Comparison of ENCODE assay signal across 18 mouse cellular contexts in the genomic region with DNA sequence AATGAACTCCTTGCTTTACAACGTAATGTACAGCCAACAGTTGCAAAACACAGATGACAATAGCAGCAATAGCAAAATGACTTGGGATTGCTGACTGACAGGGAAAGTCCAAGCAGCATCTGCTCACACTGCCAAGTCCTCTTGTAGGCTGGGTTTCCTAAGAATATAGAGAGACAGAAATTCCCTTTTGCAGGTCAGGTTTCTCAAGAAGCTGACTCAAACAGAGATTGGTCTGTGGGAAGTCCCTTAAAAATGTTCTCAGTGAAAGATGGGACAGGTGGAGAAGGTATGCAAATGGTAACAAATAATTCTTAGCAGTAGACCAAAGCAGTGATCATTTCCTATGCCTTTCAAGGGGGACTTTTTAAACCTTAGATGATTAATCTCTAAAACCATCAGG.
"Had no signal": no experiment of that assay in that cellular context is flagged by ENCODE, and none has a peak within 500 bp of the region (broad histone marks: within the 10 kb centered on the region; RNA-seq: fewer than 3 reads in every experiment).

No protein-coding gene starts in this region.

- H3K27me3 ChIP-seq: liver, embryonic 15.5 days; lung, embryonic 15.5 days; megakaryocyte, embryonic 14.5 days; midbrain, embryonic 13.5 days; midbrain, embryonic 15.5 days; neural tube, embryonic 12.5 days had no signal

- H3K4me3 ChIP-seq: liver, embryonic 15.5 days; lung, embryonic 15.5 days; megakaryocyte, embryonic 14.5 days; midbrain, embryonic 13.5 days; midbrain, embryonic 15.5 days; neural tube, embryonic 12.5 days had no signal

- DNase-seq: liver, postnatal 0 days; lung, adult 2 months; lung, postnatal 14 days; lung, postnatal 36 days; retina, postnatal 1 day; right cerebral cortex, adult 18-20 months; right cerebral cortex, postnatal 25 days; right cerebral cortex, postnatal 4 days; spleen, adult 18-20 months; thymus, adult 18-20 months; thymus, postnatal 25 days; thymus, postnatal 4 days had no signal

- H3K36me3 ChIP-seq: liver, embryonic 15.5 days; lung, embryonic 15.5 days; midbrain, embryonic 13.5 days; midbrain, embryonic 15.5 days; neural tube, embryonic 12.5 days had no signal
